Mouse (Mus musculus): Measurements from ENCODE around the gene Casp7.
"Not testable (repeated sequence)": the region's sequence is repeated elsewhere in the genome, so short reads cannot be mapped to it uniquely, and the experiment has no call there.

Gene Casp7

GRCm38 (mm10) chr19:56396669-56397621 is at the start of gene Casp7:
Gene Casp7 (plus strand): TSS chr19:56397129.
- DNase-seq (ENCODE audit: low spot score in 2 of 2), result peak; percentile 65 to 71

GRCm38 (mm10) chr19:56349295-56349694 is 47.6 kb upstream of the Casp7 start:
- no peak for DNase-seq (ENCODE audit: low spot score in 2 of 2)

- DNase-seq (ENCODE audit: low spot score in 2 of 2), result no peak
Observed at GRCm38 (mm10) chr19:56353689-56354088, 43.2 kb upstream of the Casp7 start.

GRCm38 (mm10) chr19:56355201-56355600 is 41.7 kb upstream of the Casp7 start:
- no peak for DNase-seq (ENCODE audit: low spot score in 2 of 2)

- peak; percentile 49 to 84 for DNase-seq (ENCODE audit: low spot score in 2 of 2)
Observed at GRCm38 (mm10) chr19:56356480-56357373, 40.2 kb upstream of the Casp7 start.

GRCm38 (mm10) chr19:56357374-56357708 is 39.6 kb upstream of the Casp7 start:
- DNase-seq (ENCODE audit: low spot score in 2 of 2), result not testable (repeated sequence)

GRCm38 (mm10) chr19:56358890-56359289 is 38.0 kb upstream of the Casp7 start:
- no peak for DNase-seq (ENCODE audit: low spot score in 2 of 2)

- no peak for DNase-seq (ENCODE audit: low spot score in 2 of 2)
Observed at GRCm38 (mm10) chr19:56363721-56364460, 33.0 kb upstream of the Casp7 start.

- no peak for DNase-seq (ENCODE audit: low spot score in 2 of 2)
Observed at GRCm38 (mm10) chr19:56364563-56364962, 32.4 kb upstream of the Casp7 start.

GRCm38 (mm10) chr19:56366168-56366567 is 30.8 kb upstream of the Casp7 start:
- no peak for DNase-seq (ENCODE audit: low spot score in 2 of 2)

GRCm38 (mm10) chr19:56366625-56367024 is 30.3 kb upstream of the Casp7 start:
- no peak for DNase-seq (ENCODE audit: low spot score in 2 of 2)

GRCm38 (mm10) chr19:56367778-56368177 is 29.2 kb upstream of the Casp7 start:
- no peak for DNase-seq (ENCODE audit: low spot score in 2 of 2)

- no peak for DNase-seq (ENCODE audit: low spot score in 2 of 2)
Observed at GRCm38 (mm10) chr19:56368912-56369311, 28.0 kb upstream of the Casp7 start.

- no peak for DNase-seq (ENCODE audit: low spot score in 2 of 2)
Observed at GRCm38 (mm10) chr19:56370389-56371150, 26.4 kb upstream of the Casp7 start.

GRCm38 (mm10) chr19:56372226-56372625 is 24.7 kb upstream of the Casp7 start:
- no peak for DNase-seq (ENCODE audit: low spot score in 2 of 2)

GRCm38 (mm10) chr19:56373246-56373645 is 23.7 kb upstream of the Casp7 start:
- no peak for DNase-seq (ENCODE audit: low spot score in 2 of 2)

- no peak for DNase-seq (ENCODE audit: low spot score in 2 of 2)
Observed at GRCm38 (mm10) chr19:56374011-56374410, 22.9 kb upstream of the Casp7 start.

- DNase-seq (ENCODE audit: low spot score in 2 of 2), result no peak
Observed at GRCm38 (mm10) chr19:56378007-56378406, 18.9 kb upstream of the Casp7 start.

- no peak for DNase-seq (ENCODE audit: low spot score in 2 of 2)
Observed at GRCm38 (mm10) chr19:56378554-56379172, 18.3 kb upstream of the Casp7 start.

- no peak for DNase-seq (ENCODE audit: low spot score in 2 of 2)
Observed at GRCm38 (mm10) chr19:56380341-56380740, 16.6 kb upstream of the Casp7 start.

- DNase-seq (ENCODE audit: low spot score in 2 of 2), result no peak
Observed at GRCm38 (mm10) chr19:56381407-56381806, 15.5 kb upstream of the Casp7 start.

Data from urinary bladder, postnatal 4 days (tissue).